10 mouse cellular contexts compared by ENCODE assay signal in the genomic region with DNA sequence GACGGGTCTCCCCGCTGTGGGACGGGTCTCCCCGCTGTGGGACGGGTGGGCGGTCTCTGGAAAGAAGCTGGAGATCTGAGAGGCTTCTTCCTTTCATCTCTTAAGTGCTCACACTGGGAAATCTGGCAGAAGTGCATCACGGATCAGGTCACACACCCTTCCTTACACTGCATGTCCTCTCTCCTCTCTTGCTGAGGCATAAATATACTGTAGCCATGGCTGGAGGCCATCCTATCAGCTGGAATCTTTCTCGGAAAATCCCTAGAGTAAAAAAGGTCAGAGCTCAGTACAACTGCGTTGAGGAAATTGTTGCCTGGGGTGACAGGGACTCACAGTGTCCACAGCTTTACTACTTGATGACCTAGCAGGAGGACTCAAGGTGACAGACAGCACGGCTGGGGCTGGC. TPM values are rescaled to one million over a fixed set of nuclear protein-coding genes. Genes with fewer than 3 reads are reported as not detected.
DNase-seq lines count a peak whose midpoint lies in the region; ATAC-seq and TF ChIP-seq lines count a peak whose summit lies in the region.
"Had no signal": no experiment of that assay in that cellular context is flagged by ENCODE, and none has a peak within 500 bp of the region (broad histone marks: within the 10 kb centered on the region; RNA-seq: fewer than 3 reads in every experiment).

No protein-coding gene starts in this region.

- H3K9ac ChIP-seq in kidney, embryonic 14.5 days (ENCODE audit: low read depth, low read length) = no peak overlapping the region
- H3K9ac ChIP-seq: limb, embryonic 12.5 days had no signal

- intact Hi-C loops in gastrocnemius, adult 2 months (cut with DNase I) = no loop called here

- H3K9me3 ChIP-seq in kidney, embryonic 14.5 days (ENCODE audit: control insufficient read depth, low read length) = no peaks in the 10 kb centered on the region
- H3K9me3 ChIP-seq: limb, embryonic 12.5 days; megakaryocyte, embryonic 14.5 days had no signal

- peak; percentile 32; the same call in 1 of the 2 replicates for ATAC-seq in kidney, embryonic 14.5 days (ENCODE audit: low FRiP score, low TSS enrichment)
- ATAC-seq in activated CD4-positive, CD25-positive, alpha-beta regulatory T cell, adult 4 months = no peak

- no peaks in the 10 kb centered on the region for H3K36me3 ChIP-seq in kidney, embryonic 14.5 days (ENCODE audit: control insufficient read depth, insufficient read depth, low read length)
- H3K36me3 ChIP-seq: limb, embryonic 12.5 days had no signal

- H3K27ac ChIP-seq in gastrocnemius, adult 2 months = peak overlapping the region; percentile 75
- H3K27ac ChIP-seq in kidney, embryonic 14.5 days (ENCODE audit: low read depth, low read length) = no peak overlapping the region
- H3K27ac ChIP-seq: limb, embryonic 12.5 days had no signal

- H3K4me3 ChIP-seq in gastrocnemius, adult 2 months = peak overlapping the region; percentile 41
- H3K4me3 ChIP-seq in kidney, embryonic 14.5 days (ENCODE audit: low read length) = no peak overlapping the region
- H3K4me3 ChIP-seq: limb, embryonic 12.5 days; megakaryocyte, embryonic 14.5 days had no signal

- no peaks in the 10 kb centered on the region for H3K27me3 ChIP-seq in kidney, embryonic 14.5 days (ENCODE audit: control insufficient read depth, insufficient read depth, low read length)
- H3K27me3 ChIP-seq: limb, embryonic 12.5 days; megakaryocyte, embryonic 14.5 days had no signal

- 32% methylated on average over 10 of the region's 10 CpGs for WGBS in kidney, embryonic 14.5 days

- no peak overlapping the region for H3K4me2 ChIP-seq in kidney, embryonic 14.5 days (replicated peaks; ENCODE audit: low read depth, low read length)
- H3K4me2 ChIP-seq: limb, embryonic 12.5 days had no signal

- peaks cover 5% of the 10 kb centered on the region; the same call in 1 of the 2 replicates for H3K4me1 ChIP-seq in kidney, embryonic 14.5 days (ENCODE audit: control insufficient read depth, insufficient read depth, low read length)

- DNase-seq in gastrocnemius, adult 2 months = peak; percentile 58
- no peak for DNase-seq in gastrocnemius, postnatal 10 days
- DNase-seq in MN1 (ENCODE audit: low spot score) = peak; percentile 24
- peak; percentile 44 to 53 for DNase-seq in heart, adult 9 months (ENCODE audit: low spot score in 2 of 2)
- no peak for DNase-seq in Muller cell, postnatal 12 days (ENCODE audit: inconsistent ontology term)
- DNase-seq in layer of hippocampus, adult 9-10 months (ENCODE audit: low spot score) = no peak

- no peak for TF ChIP-seq CTCF in gastrocnemius, adult 2 months (IDR thresholded peaks at IDR 0.05)

RNA-seq across cellular contexts. Expression of a gene that starts 53.4 kb away (rescaled TPM):
- 100 to 1,000 TPM; 195 to 201 TPM for total RNA-seq in gastrocnemius, adult 2 months (2021)
- total RNA-seq in gastrocnemius, postnatal 10 days (2021) = 100 to 1,000 TPM; 248 to 260 TPM
- polyA plus RNA-seq in kidney, embryonic 14.5 days (2014; fragmentation: Nextera tagmentation; extraction: Ambion mirVana) = 194 and 204 TPM in 2 replicates
- 10 to 100 TPM; 32.3 to 36.5 TPM for polyA plus RNA-seq in activated CD4-positive, CD25-positive, alpha-beta regulatory T cell, adult 4 months (2017; shearing (Covaris generic))

Comparison
In these comparisons a context has a peak if more than half of its experiments do, and no peak if none do; other contexts are left out.
1. DNase-seq: peak in gastrocnemius, adult 2 months (single experiment), MN1 (single experiment) and heart, adult 9 months (2 of 2); none in gastrocnemius, postnatal 10 days (single experiment), Muller cell, postnatal 12 days (single experiment) and layer of hippocampus, adult 9-10 months (single experiment).